Mouse (Mus musculus): Measurements from ENCODE around the gene Wasf1.

DNA sequence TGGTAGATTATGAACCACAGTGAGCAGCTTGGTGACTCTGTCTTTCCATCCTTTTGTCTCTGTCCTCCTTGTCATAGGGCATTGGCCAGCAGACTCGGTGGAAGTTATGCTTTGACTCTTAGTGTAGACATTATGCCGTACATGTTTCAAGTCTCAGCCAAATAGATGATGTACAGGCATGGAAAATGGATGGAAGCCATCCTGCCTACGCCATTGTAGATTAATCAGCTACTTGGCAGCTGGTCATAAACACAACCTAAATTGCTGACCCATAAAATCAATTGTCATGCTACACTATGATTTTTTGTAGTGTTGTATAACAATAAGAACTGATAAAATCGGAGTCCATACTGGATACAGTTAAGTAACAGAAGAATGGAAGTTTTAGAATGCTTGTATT, 18.5 kb downstream of the Wasf1 start:
- TF ChIP-seq EP300 (optimal IDR thresholded peaks at IDR 0.05) (no peak), CTCF (IDR thresholded peaks at IDR 0.05; ENCODE audit: low read depth) (no peak)
